Mouse (Mus musculus) heart, adult 2 months (tissue): Measurements from ENCODE around the gene Samd1.

ENCODE experiments used
- CTCF ChIP-seq: fragments of 200-600 bp; IDR thresholded peaks from 2 replicates; pipeline ENCODE4 v1.8.1; 2022; ENCODE audit warnings: antibody characterized with exemption, mild to moderate bottlenecking, moderate library complexity
- POLR2A ChIP-seq: fragments of 200-500 bp; IDR thresholded peaks from 2 replicates; pipeline ENCODE4 v1.6.1; 2011; ENCODE audit warnings: mild to moderate bottlenecking, low read depth, low read length, control low read depth; ENCODE audit not compliant: insufficient read depth

- TF ChIP-seq CTCF (no peak), POLR2A (no peak)
Observed at GRCm38 (mm10) chr8:83974521-83974920, 23.0 kb upstream of the Samd1 start.
